Mouse (Mus musculus): ENCODE measurements around the gene Golga2. TPM values are rescaled to one million over a fixed set of nuclear protein-coding genes. Genes with fewer than 3 reads are reported as not detected.

Golga2 gene
- 18.8 and 19.7 TPM in 2 replicates for polyA plus RNA-seq (2014; fragmentation: Nextera tagmentation; extraction: Ambion mirVana)

- H3K9ac ChIP-seq (ENCODE audit: low read depth, low read length) = peak within 1 kb of the TSS; percentile 92
- peak; percentile 8; the same call in 1 of the 2 replicates for ATAC-seq (replicated peaks; ENCODE audit: low FRiP score)
Observed at GRCm38 (mm10) chr2:32287334-32287840, at the start of gene Golga2. TSS of gene Golga2 (plus strand) at chr2:32287384.

GRCm38 (mm10) chr2:32237571-32237970, 49.6 kb upstream of the Golga2 start:
- H3K9ac ChIP-seq (ENCODE audit: low read depth, low read length) = peak overlapping the region; percentile 79
- ATAC-seq (replicated peaks; ENCODE audit: low FRiP score) (no peak), DNase-seq (ENCODE audit: low spot score) (no peak)
- peak overlapping the region; percentile 92 for H3K4me2 ChIP-seq
- no peaks in the 10 kb centered on the region for H3K27me3 ChIP-seq (replicated peaks; ENCODE audit: control insufficient read depth, insufficient read depth, low read length)
- peaks cover 12% of the 10 kb centered on the region for H3K36me3 ChIP-seq (ENCODE audit: control insufficient read depth, insufficient read depth, low read length)
- H3K27ac ChIP-seq (ENCODE audit: low read depth, low read length) = peak overlapping the region; percentile 88; the same call in 1 of the 2 replicates
- WGBS = 43% methylated on average over 4 of the region's 4 CpGs
- H3K9me3 ChIP-seq (ENCODE audit: control insufficient read depth, low read length) = no peaks in the 10 kb centered on the region
- H3K4me1 ChIP-seq (replicated peaks; ENCODE audit: control insufficient read depth, insufficient read depth, low read length) = peaks cover 12% of the 10 kb centered on the region
- peak overlapping the region; percentile 78 for H3K4me3 ChIP-seq (ENCODE audit: low read depth, low read length)

More at GRCm38 (mm10) chr2:32287334-32287840, at the start of gene Golga2:
- peak within 1 kb of the TSS; percentile 87 for H3K4me3 ChIP-seq (ENCODE audit: low read depth, low read length)
- peaks cover 13% of the 10 kb centered on the region for H3K4me1 ChIP-seq (replicated peaks; ENCODE audit: control insufficient read depth, insufficient read depth, low read length)
- no peaks in the 10 kb centered on the region for H3K27me3 ChIP-seq (replicated peaks; ENCODE audit: control insufficient read depth, insufficient read depth, low read length)
- under 1% methylated on average over 23 of the region's 23 CpGs for WGBS
- peak within 1 kb of the TSS; percentile 85 for H3K4me2 ChIP-seq
- H3K36me3 ChIP-seq (ENCODE audit: control insufficient read depth, insufficient read depth, low read length) = peaks cover 8% of the 10 kb centered on the region
- no peak for DNase-seq (ENCODE audit: low spot score)
- peak within 1 kb of the TSS; percentile 73; the same call in 1 of the 2 replicates for H3K27ac ChIP-seq (ENCODE audit: low read depth, low read length)
- H3K9me3 ChIP-seq (ENCODE audit: control insufficient read depth, low read length) = no peaks in the 10 kb centered on the region

GRCm38 (mm10) chr2:32238708-32239435, 48.3 kb upstream of the Golga2 start:
- WGBS = 75% methylated on average over 9 of the region's 9 CpGs
- Histone ChIP-seq H3K4me1 (replicated peaks; ENCODE audit: control insufficient read depth, insufficient read depth, low read length) (peaks cover 12% of the 10 kb centered on the region), H3K9me3 (ENCODE audit: control insufficient read depth, low read length) (no peaks in the 10 kb centered on the region), H3K9ac (ENCODE audit: low read depth, low read length) (no peak overlapping the region), H3K27ac (ENCODE audit: low read depth, low read length) (no peak overlapping the region), H3K4me2 (no peak overlapping the region), H3K4me3 (ENCODE audit: low read depth, low read length) (no peak overlapping the region), H3K27me3 (replicated peaks; ENCODE audit: control insufficient read depth, insufficient read depth, low read length) (no peaks in the 10 kb centered on the region), H3K36me3 (ENCODE audit: control insufficient read depth, insufficient read depth, low read length) (peaks cover 10% of the 10 kb centered on the region)
- DNase-seq (ENCODE audit: low spot score) (no peak), ATAC-seq (replicated peaks; ENCODE audit: low FRiP score) (no peak)

- WGBS = 86% methylated on average over 5 of the region's 5 CpGs
- Histone ChIP-seq H3K4me1 (replicated peaks; ENCODE audit: control insufficient read depth, insufficient read depth, low read length) (no peaks in the 10 kb centered on the region; the same call in 1 of the 2 replicates), H3K9ac (ENCODE audit: low read depth, low read length) (no peak overlapping the region), H3K9me3 (ENCODE audit: control insufficient read depth, low read length) (no peaks in the 10 kb centered on the region), H3K4me3 (ENCODE audit: low read depth, low read length) (no peak overlapping the region), H3K4me2 (no peak overlapping the region), H3K27ac (ENCODE audit: low read depth, low read length) (no peak overlapping the region), H3K36me3 (ENCODE audit: control insufficient read depth, insufficient read depth, low read length) (peaks cover 16% of the 10 kb centered on the region), H3K27me3 (replicated peaks; ENCODE audit: control insufficient read depth, insufficient read depth, low read length) (no peaks in the 10 kb centered on the region)
- ATAC-seq (replicated peaks; ENCODE audit: low FRiP score) = no peak
- no peak for DNase-seq (ENCODE audit: low spot score)
Observed at GRCm38 (mm10) chr2:32240591-32240990, 46.6 kb upstream of the Golga2 start.

- Histone ChIP-seq H3K4me3 (ENCODE audit: low read depth, low read length) (no peak overlapping the region), H3K27me3 (replicated peaks; ENCODE audit: control insufficient read depth, insufficient read depth, low read length) (no peaks in the 10 kb centered on the region), H3K9me3 (ENCODE audit: control insufficient read depth, low read length) (no peaks in the 10 kb centered on the region), H3K36me3 (ENCODE audit: control insufficient read depth, insufficient read depth, low read length) (peaks cover 16% of the 10 kb centered on the region), H3K9ac (ENCODE audit: low read depth, low read length) (no peak overlapping the region), H3K4me1 (replicated peaks; ENCODE audit: control insufficient read depth, insufficient read depth, low read length) (no peaks in the 10 kb centered on the region; the same call in 1 of the 2 replicates), H3K27ac (ENCODE audit: low read depth, low read length) (no peak overlapping the region), H3K4me2 (no peak overlapping the region)
- ATAC-seq (replicated peaks; ENCODE audit: low FRiP score) = no peak
- DNase-seq (ENCODE audit: low spot score) = no peak
- WGBS = 81% methylated on average over 4 of the region's 4 CpGs
Observed at GRCm38 (mm10) chr2:32242986-32243385, 44.2 kb upstream of the Golga2 start.

GRCm38 (mm10) chr2:32246741-32247140, 40.4 kb upstream of the Golga2 start:
- no peak for DNase-seq (ENCODE audit: low spot score)
- H3K36me3 ChIP-seq (ENCODE audit: control insufficient read depth, insufficient read depth, low read length) = peaks cover 29% of the 10 kb centered on the region
- 76% methylated on average over 4 of the region's 4 CpGs for WGBS
- no peak overlapping the region for H3K4me2 ChIP-seq
- no peaks in the 10 kb centered on the region for H3K9me3 ChIP-seq (ENCODE audit: control insufficient read depth, low read length)
- no peak for ATAC-seq (replicated peaks; ENCODE audit: low FRiP score)
- no peak overlapping the region for H3K27ac ChIP-seq (ENCODE audit: low read depth, low read length)
- no peaks in the 10 kb centered on the region for H3K27me3 ChIP-seq (replicated peaks; ENCODE audit: control insufficient read depth, insufficient read depth, low read length)
- no peaks in the 10 kb centered on the region for H3K4me1 ChIP-seq (replicated peaks; ENCODE audit: control insufficient read depth, insufficient read depth, low read length)
- H3K9ac ChIP-seq (ENCODE audit: low read depth, low read length) = no peak overlapping the region
- H3K4me3 ChIP-seq (ENCODE audit: low read depth, low read length) = no peak overlapping the region

GRCm38 (mm10) chr2:32248377-32249361, 38.5 kb upstream of the Golga2 start:
- Histone ChIP-seq H3K27me3 (replicated peaks; ENCODE audit: control insufficient read depth, insufficient read depth, low read length) (no peaks in the 10 kb centered on the region), H3K4me2 (no peak overlapping the region), H3K9me3 (ENCODE audit: control insufficient read depth, low read length) (no peaks in the 10 kb centered on the region), H3K4me1 (replicated peaks; ENCODE audit: control insufficient read depth, insufficient read depth, low read length) (no peaks in the 10 kb centered on the region), H3K36me3 (ENCODE audit: control insufficient read depth, insufficient read depth, low read length) (peaks cover 42% of the 10 kb centered on the region), H3K9ac (ENCODE audit: low read depth, low read length) (no peak overlapping the region), H3K4me3 (ENCODE audit: low read depth, low read length) (no peak overlapping the region), H3K27ac (ENCODE audit: low read depth, low read length) (no peak overlapping the region)
- ATAC-seq (replicated peaks; ENCODE audit: low FRiP score) (no peak), DNase-seq (ENCODE audit: low spot score) (no peak)
- 80% methylated on average over 10 of the region's 10 CpGs for WGBS

- Histone ChIP-seq H3K9ac (ENCODE audit: low read depth, low read length) (no peak overlapping the region), H3K27ac (ENCODE audit: low read depth, low read length) (no peak overlapping the region; the same call in 1 of the 2 replicates), H3K36me3 (ENCODE audit: control insufficient read depth, insufficient read depth, low read length) (peaks cover 49% of the 10 kb centered on the region), H3K9me3 (ENCODE audit: control insufficient read depth, low read length) (no peaks in the 10 kb centered on the region), H3K4me1 (replicated peaks; ENCODE audit: control insufficient read depth, insufficient read depth, low read length) (no peaks in the 10 kb centered on the region), H3K4me3 (ENCODE audit: low read depth, low read length) (no peak overlapping the region), H3K27me3 (replicated peaks; ENCODE audit: control insufficient read depth, insufficient read depth, low read length) (no peaks in the 10 kb centered on the region), H3K4me2 (no peak overlapping the region)
- no peak for ATAC-seq (replicated peaks; ENCODE audit: low FRiP score)
- no peak for DNase-seq (ENCODE audit: low spot score)
- 86% methylated on average over 12 of the region's 12 CpGs for WGBS
Observed at GRCm38 (mm10) chr2:32251791-32252527, 35.2 kb upstream of the Golga2 start.

Measured in liver, embryonic 11.5 days (tissue).